Mouse (Mus musculus): ENCODE data around the gene Nfia. TPM values are rescaled to one million over a fixed set of nuclear protein-coding genes. Genes with fewer than 3 reads are reported as not detected.

Nfia gene
- polyA plus RNA-seq, 1 experiment from 2014 or later = 88.3 TPM

- Histone ChIP-seq H3K9ac (replicated peaks; ENCODE audit: low read depth, low read length) (peak overlapping the region; percentile 32; the same call in 1 of the 2 replicates), H3K27me3 (replicated peaks; ENCODE audit: control insufficient read depth, insufficient read depth, low read length) (no peaks in the 10 kb centered on the region), H3K4me3 (replicated peaks; ENCODE audit: low read length) (peak overlapping the region; percentile 11), H3K4me1 (replicated peaks; ENCODE audit: control insufficient read depth, insufficient read depth, low read length) (peaks cover 48% of the 10 kb centered on the region), H3K27ac (ENCODE audit: low read length) (peak overlapping the region; percentile 74), H3K36me3 (ENCODE audit: control insufficient read depth, insufficient read depth) (peaks cover 6% of the 10 kb centered on the region), H3K4me2 (ENCODE audit: low read length) (peak overlapping the region; percentile 39), H3K9me3 (ENCODE audit: control insufficient read depth, low read length) (no peaks in the 10 kb centered on the region)
- WGBS = 48% methylated on average over 8 of the region's 8 CpGs
- ATAC-seq = peak; percentile 29; the same call in 1 of the 2 replicates
Observed at GRCm38 (mm10) chr4:97785547-97786271, 13.2 kb downstream of the Nfia start.

GRCm38 (mm10) chr4:97786571-97786970 is 14.0 kb downstream of the Nfia start:
- 63% methylated on average over 8 of the region's 8 CpGs for WGBS
- Histone ChIP-seq H3K4me1 (replicated peaks; ENCODE audit: control insufficient read depth, insufficient read depth, low read length) (peaks cover 52% of the 10 kb centered on the region), H3K9me3 (ENCODE audit: control insufficient read depth, low read length) (no peaks in the 10 kb centered on the region), H3K9ac (replicated peaks; ENCODE audit: low read depth, low read length) (no peak overlapping the region), H3K27ac (ENCODE audit: low read length) (no peak overlapping the region; the same call in 1 of the 2 replicates), H3K4me2 (ENCODE audit: low read length) (peak overlapping the region; percentile 7; the same call in 1 of the 2 replicates), H3K36me3 (ENCODE audit: control insufficient read depth, insufficient read depth) (peaks cover 6% of the 10 kb centered on the region), H3K4me3 (replicated peaks; ENCODE audit: low read length) (no peak overlapping the region), H3K27me3 (replicated peaks; ENCODE audit: control insufficient read depth, insufficient read depth, low read length) (no peaks in the 10 kb centered on the region)
- ATAC-seq = no peak

GRCm38 (mm10) chr4:97787515-97787914 is 15.0 kb downstream of the Nfia start:
- H3K9ac ChIP-seq (replicated peaks; ENCODE audit: low read depth, low read length) = 0 out of 2 replicates have a peak overlapping the region, but pooled peaks have one; percentile 8
- H3K27me3 ChIP-seq (replicated peaks; ENCODE audit: control insufficient read depth, insufficient read depth, low read length) = no peaks in the 10 kb centered on the region
- peaks cover 53% of the 10 kb centered on the region for H3K4me1 ChIP-seq (replicated peaks; ENCODE audit: control insufficient read depth, insufficient read depth, low read length)
- peak; percentile 83 for ATAC-seq
- peak overlapping the region; percentile 30; the same call in 1 of the 2 replicates for H3K4me2 ChIP-seq (ENCODE audit: low read length)
- no peaks in the 10 kb centered on the region for H3K9me3 ChIP-seq (ENCODE audit: control insufficient read depth, low read length)
- H3K36me3 ChIP-seq (ENCODE audit: control insufficient read depth, insufficient read depth) = peaks cover 6% of the 10 kb centered on the region
- 42% methylated on average over 3 of the region's 3 CpGs for WGBS
- peak overlapping the region; percentile 58 for H3K27ac ChIP-seq (ENCODE audit: low read length)
- H3K4me3 ChIP-seq (replicated peaks; ENCODE audit: low read length) = no peak overlapping the region

GRCm38 (mm10) chr4:97788537-97788936 is 16.0 kb downstream of the Nfia start:
- no peak for ATAC-seq
- no peaks in the 10 kb centered on the region for H3K27me3 ChIP-seq (replicated peaks; ENCODE audit: control insufficient read depth, insufficient read depth, low read length)
- H3K27ac ChIP-seq (ENCODE audit: low read length) = peak overlapping the region; percentile 60
- no peak overlapping the region for H3K4me3 ChIP-seq (replicated peaks; ENCODE audit: low read length)
- peak overlapping the region; percentile 6 for H3K4me2 ChIP-seq (ENCODE audit: low read length)
- WGBS = 14% methylated on average over 4 of the region's 4 CpGs
- H3K4me1 ChIP-seq (replicated peaks; ENCODE audit: control insufficient read depth, insufficient read depth, low read length) = peaks cover 52% of the 10 kb centered on the region
- no peak overlapping the region for H3K9ac ChIP-seq (replicated peaks; ENCODE audit: low read depth, low read length)
- H3K36me3 ChIP-seq (ENCODE audit: control insufficient read depth, insufficient read depth) = peaks cover 2% of the 10 kb centered on the region
- H3K9me3 ChIP-seq (ENCODE audit: control insufficient read depth, low read length) = no peaks in the 10 kb centered on the region

- Histone ChIP-seq H3K27ac (ENCODE audit: low read length) (no peak overlapping the region), H3K4me2 (ENCODE audit: low read length) (no peak overlapping the region), H3K9ac (replicated peaks; ENCODE audit: low read depth, low read length) (no peak overlapping the region), H3K36me3 (ENCODE audit: control insufficient read depth, insufficient read depth) (no peaks in the 10 kb centered on the region), H3K9me3 (ENCODE audit: control insufficient read depth, low read length) (no peaks in the 10 kb centered on the region), H3K4me3 (replicated peaks; ENCODE audit: low read length) (no peak overlapping the region), H3K27me3 (replicated peaks; ENCODE audit: control insufficient read depth, insufficient read depth, low read length) (no peaks in the 10 kb centered on the region), H3K4me1 (replicated peaks; ENCODE audit: control insufficient read depth, insufficient read depth, low read length) (peaks cover 34% of the 10 kb centered on the region)
- 81% methylated on average over 10 of the region's 10 CpGs for WGBS
- no peak for ATAC-seq
Observed at GRCm38 (mm10) chr4:97793931-97794330, 21.4 kb downstream of the Nfia start.

GRCm38 (mm10) chr4:97794865-97795264 is 22.3 kb downstream of the Nfia start:
- ATAC-seq = no peak
- Histone ChIP-seq H3K27ac (ENCODE audit: low read length) (no peak overlapping the region), H3K4me1 (replicated peaks; ENCODE audit: control insufficient read depth, insufficient read depth, low read length) (peaks cover 26% of the 10 kb centered on the region), H3K27me3 (replicated peaks; ENCODE audit: control insufficient read depth, insufficient read depth, low read length) (no peaks in the 10 kb centered on the region), H3K4me2 (ENCODE audit: low read length) (no peak overlapping the region), H3K36me3 (ENCODE audit: control insufficient read depth, insufficient read depth) (no peaks in the 10 kb centered on the region), H3K9ac (replicated peaks; ENCODE audit: low read depth, low read length) (no peak overlapping the region), H3K9me3 (ENCODE audit: control insufficient read depth, low read length) (no peaks in the 10 kb centered on the region), H3K4me3 (replicated peaks; ENCODE audit: low read length) (no peak overlapping the region)
- 81% methylated on average over 4 of the region's 4 CpGs for WGBS

GRCm38 (mm10) chr4:97795957-97796356 is 23.4 kb downstream of the Nfia start:
- Histone ChIP-seq H3K4me2 (ENCODE audit: low read length) (peak overlapping the region; percentile 29; the same call in 1 of the 2 replicates), H3K4me3 (replicated peaks; ENCODE audit: low read length) (no peak overlapping the region), H3K9me3 (ENCODE audit: control insufficient read depth, low read length) (no peaks in the 10 kb centered on the region), H3K9ac (replicated peaks; ENCODE audit: low read depth, low read length) (0 out of 2 replicates have a peak overlapping the region, but pooled peaks have one; percentile 13), H3K36me3 (ENCODE audit: control insufficient read depth, insufficient read depth) (no peaks in the 10 kb centered on the region), H3K27ac (ENCODE audit: low read length) (peak overlapping the region; percentile 43), H3K27me3 (replicated peaks; ENCODE audit: control insufficient read depth, insufficient read depth, low read length) (no peaks in the 10 kb centered on the region), H3K4me1 (replicated peaks; ENCODE audit: control insufficient read depth, insufficient read depth, low read length) (peaks cover 21% of the 10 kb centered on the region)
- 45% methylated on average over 5 of the region's 5 CpGs for WGBS
- ATAC-seq = peak; percentile 39; the same call in 1 of the 2 replicates

- no peak overlapping the region for H3K9ac ChIP-seq (replicated peaks; ENCODE audit: low read depth, low read length)
- WGBS = 58% methylated on average over 10 of the region's 10 CpGs
- no peak overlapping the region for H3K4me3 ChIP-seq (replicated peaks; ENCODE audit: low read length)
- H3K27ac ChIP-seq (ENCODE audit: low read length) = no peak overlapping the region; the same call in 1 of the 2 replicates
- ATAC-seq = 0 out of 2 replicates have a peak, but pooled peaks have one; percentile 20
- peaks cover 19% of the 10 kb centered on the region for H3K4me1 ChIP-seq (replicated peaks; ENCODE audit: control insufficient read depth, insufficient read depth, low read length)
- H3K27me3 ChIP-seq (replicated peaks; ENCODE audit: control insufficient read depth, insufficient read depth, low read length) = no peaks in the 10 kb centered on the region
- H3K4me2 ChIP-seq (ENCODE audit: low read length) = no peak overlapping the region
- H3K36me3 ChIP-seq (ENCODE audit: control insufficient read depth, insufficient read depth) = 0 out of 2 replicates have a peak, but pooled peaks cover 1% of the 10 kb centered on the region
- H3K9me3 ChIP-seq (ENCODE audit: control insufficient read depth, low read length) = no peaks in the 10 kb centered on the region
Observed at GRCm38 (mm10) chr4:97796505-97796904, 24.0 kb downstream of the Nfia start.

GRCm38 (mm10) chr4:97803791-97804190 is 31.3 kb downstream of the Nfia start:
- WGBS = 27% methylated on average over 3 of the region's 3 CpGs
- Histone ChIP-seq H3K27ac (ENCODE audit: low read length) (no peak overlapping the region), H3K36me3 (ENCODE audit: control insufficient read depth, insufficient read depth) (peaks cover 5% of the 10 kb centered on the region; the same call in 1 of the 2 replicates), H3K4me1 (replicated peaks; ENCODE audit: control insufficient read depth, insufficient read depth, low read length) (peaks cover 18% of the 10 kb centered on the region), H3K4me2 (ENCODE audit: low read length) (no peak overlapping the region), H3K9ac (replicated peaks; ENCODE audit: low read depth, low read length) (no peak overlapping the region), H3K9me3 (ENCODE audit: control insufficient read depth, low read length) (no peaks in the 10 kb centered on the region), H3K27me3 (replicated peaks; ENCODE audit: control insufficient read depth, insufficient read depth, low read length) (no peaks in the 10 kb centered on the region), H3K4me3 (replicated peaks; ENCODE audit: low read length) (no peak overlapping the region)
- ATAC-seq = no peak
